Mouse (Mus musculus) c-Kit-negative CD71-positive TER-119-positive erythroid progenitor cells, embryonic 14.5 days (primary cell): ENCODE results near the gene Fez1.

Experiments
- DNase-seq: peaks from one replicate; pipeline ENCODE4 v3.0.0-alpha.2; 2013; ENCODE audit warnings: low read depth, low spot score

Fez1 gene

GRCm38 (mm10) chr9:36833914-36834313 lies 12.2 kb downstream of the Fez1 start:
- no peak for DNase-seq

GRCm38 (mm10) chr9:36846346-36846745 lies 24.7 kb downstream of the Fez1 start:
- DNase-seq, result no peak

GRCm38 (mm10) chr9:36848661-36849060 lies 27.0 kb downstream of the Fez1 start:
- no peak for DNase-seq

- no peak for DNase-seq
These were observed 28.4 kb downstream of the Fez1 start for GRCm38 (mm10) chr9:36850091-36850490.

- no peak for DNase-seq
These were observed 30.5 kb downstream of the Fez1 start for GRCm38 (mm10) chr9:36852175-36852574.

GRCm38 (mm10) chr9:36856351-36856750 lies 34.7 kb downstream of the Fez1 start:
- no peak for DNase-seq

GRCm38 (mm10) chr9:36857476-36858117 lies 35.9 kb downstream of the Fez1 start:
- DNase-seq, result no peak

GRCm38 (mm10) chr9:36858677-36859076 lies 37.0 kb downstream of the Fez1 start:
- DNase-seq, result no peak

- DNase-seq, result no peak
These were observed 40.9 kb downstream of the Fez1 start for GRCm38 (mm10) chr9:36862576-36862975.

- DNase-seq, result no peak
These were observed 42.0 kb downstream of the Fez1 start for GRCm38 (mm10) chr9:36863694-36864093.

- no peak for DNase-seq
These were observed 43.5 kb downstream of the Fez1 start for GRCm38 (mm10) chr9:36864862-36865813.

- no peak for DNase-seq
These were observed 47.0 kb downstream of the Fez1 start for GRCm38 (mm10) chr9:36868662-36869061.

GRCm38 (mm10) chr9:36870263-36870662 lies 48.6 kb downstream of the Fez1 start:
- no peak for DNase-seq

GRCm38 (mm10) chr9:36873796-36874195 lies 52.1 kb downstream of the Fez1 start:
- no peak for DNase-seq

- DNase-seq, result no peak
These were observed 54.6 kb downstream of the Fez1 start for GRCm38 (mm10) chr9:36876313-36876712.

- no peak for DNase-seq
These were observed 55.1 kb downstream of the Fez1 start for GRCm38 (mm10) chr9:36876787-36877186.

- no peak for DNase-seq
These were observed 60.0 kb downstream of the Fez1 start for GRCm38 (mm10) chr9:36881615-36882014.

GRCm38 (mm10) chr9:36882034-36882745 lies 60.5 kb downstream of the Fez1 start:
- DNase-seq, result no peak

GRCm38 (mm10) chr9:36883569-36883968 lies 61.9 kb downstream of the Fez1 start:
- DNase-seq, result no peak

- no peak for DNase-seq
These were observed 63.6 kb downstream of the Fez1 start for GRCm38 (mm10) chr9:36885237-36885636.

GRCm38 (mm10) chr9:36890552-36890951 lies 68.9 kb downstream of the Fez1 start:
- peak; percentile 8 for DNase-seq

- no peak for DNase-seq
These were observed 71.8 kb downstream of the Fez1 start for GRCm38 (mm10) chr9:36893413-36893990.
